Mouse (Mus musculus): Measurements from ENCODE around the gene Arpc3. TPM values are rescaled to one million over a fixed set of nuclear protein-coding genes. Genes with fewer than 3 reads are reported as not detected.

Gene Arpc3
- polyA plus RNA-seq, 1 experiment from 2014 or later, result 158 TPM

GRCm38 (mm10) chr5:122444492-122444891, 52.8 kb downstream of the Arpc3 start:
- no peak overlapping the region for H3K27ac ChIP-seq (ENCODE audit: low read depth, low read length)
- peaks cover 34% of the 10 kb centered on the region for H3K36me3 ChIP-seq (ENCODE audit: control insufficient read depth, insufficient read depth, low read length)
- no peaks in the 10 kb centered on the region for H3K27me3 ChIP-seq (replicated peaks; ENCODE audit: control insufficient read depth, insufficient read depth, low read length)
- no peak overlapping the region for H3K4me2 ChIP-seq (ENCODE audit: low read length)
- H3K4me1 ChIP-seq (ENCODE audit: control insufficient read depth, insufficient read depth, low read depth, low read length), result no peaks in the 10 kb centered on the region
- no peak for ATAC-seq
- H3K9me3 ChIP-seq (ENCODE audit: control insufficient read depth, low read length), result no peaks in the 10 kb centered on the region
- WGBS, result 94% methylated on average over 10 of the region's 10 CpGs
- no peak overlapping the region for H3K9ac ChIP-seq (ENCODE audit: low read depth, low read length)
- no peak overlapping the region for H3K4me3 ChIP-seq (ENCODE audit: low read length)

DNA sequence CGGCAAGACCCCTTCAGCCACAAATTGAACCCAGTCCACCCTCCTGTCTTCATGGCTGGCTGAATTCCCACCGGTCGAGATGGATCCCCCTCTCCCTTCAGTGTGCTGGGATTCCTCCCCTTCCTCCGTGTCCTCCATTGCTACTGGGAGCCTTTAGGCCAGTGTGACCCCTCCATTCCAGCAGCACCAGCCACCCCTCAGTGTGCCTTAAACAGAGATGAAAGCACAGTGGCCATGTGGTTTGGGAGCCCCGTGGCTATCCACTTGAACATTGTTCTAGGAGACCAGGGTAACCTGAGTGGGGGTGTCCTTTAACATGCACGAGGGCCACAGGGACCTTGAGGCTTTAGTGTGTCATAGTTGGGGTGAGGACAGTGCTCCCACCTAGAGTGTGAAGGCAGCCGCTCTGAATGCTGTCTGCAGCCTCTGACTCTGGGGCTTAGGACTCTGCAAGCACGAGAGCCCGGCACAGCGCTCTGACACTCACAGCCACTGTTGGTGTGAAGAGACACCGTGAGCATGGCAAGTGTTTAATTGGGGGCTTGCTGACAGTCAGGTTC, 53.5 kb downstream of the Arpc3 start:
- peaks cover 30% of the 10 kb centered on the region for H3K36me3 ChIP-seq (ENCODE audit: control insufficient read depth, insufficient read depth, low read length)
- WGBS, result 93% methylated on average over 11 of the region's 11 CpGs
- no peak overlapping the region for H3K9ac ChIP-seq (ENCODE audit: low read depth, low read length)
- H3K4me3 ChIP-seq (ENCODE audit: low read length), result no peak overlapping the region
- ATAC-seq, result no peak
- no peaks in the 10 kb centered on the region for H3K9me3 ChIP-seq (ENCODE audit: control insufficient read depth, low read length)
- H3K27me3 ChIP-seq (replicated peaks; ENCODE audit: control insufficient read depth, insufficient read depth, low read length), result no peaks in the 10 kb centered on the region
- H3K27ac ChIP-seq (ENCODE audit: low read depth, low read length), result no peak overlapping the region
- no peak overlapping the region for H3K4me2 ChIP-seq (ENCODE audit: low read length)
- no peaks in the 10 kb centered on the region for H3K4me1 ChIP-seq (ENCODE audit: control insufficient read depth, insufficient read depth, low read depth, low read length)

DNA sequence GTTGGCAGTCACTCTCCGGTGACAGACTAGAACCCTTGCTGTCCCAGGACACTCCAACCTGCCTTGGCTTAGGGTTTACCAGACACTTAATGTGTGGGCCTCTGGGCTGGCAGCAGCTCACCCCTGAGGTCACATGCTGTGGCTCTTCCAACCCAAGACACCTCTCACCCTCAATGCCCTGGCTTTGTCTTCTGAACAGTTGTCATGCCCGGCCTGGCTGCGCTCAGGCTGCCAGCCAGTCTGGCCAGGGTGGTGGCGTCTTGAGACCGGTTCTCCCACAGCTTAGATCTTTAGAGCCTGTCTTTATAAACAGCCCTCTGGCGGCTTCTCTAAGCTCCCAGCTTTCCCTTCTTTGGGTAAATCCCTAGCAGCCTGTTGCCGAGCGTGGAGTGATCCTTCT, 56.2 kb downstream of the Arpc3 start:
- 79% methylated on average over 8 of the region's 8 CpGs for WGBS
- H3K27ac ChIP-seq (ENCODE audit: low read depth, low read length), result no peak overlapping the region
- no peak overlapping the region for H3K9ac ChIP-seq (ENCODE audit: low read depth, low read length)
- no peaks in the 10 kb centered on the region for H3K4me1 ChIP-seq (ENCODE audit: control insufficient read depth, insufficient read depth, low read depth, low read length)
- no peaks in the 10 kb centered on the region for H3K9me3 ChIP-seq (ENCODE audit: control insufficient read depth, low read length)
- H3K36me3 ChIP-seq (ENCODE audit: control insufficient read depth, insufficient read depth, low read length), result peaks cover 18% of the 10 kb centered on the region
- no peaks in the 10 kb centered on the region for H3K27me3 ChIP-seq (replicated peaks; ENCODE audit: control insufficient read depth, insufficient read depth, low read length)
- peak; percentile 25; the same call in 1 of the 2 replicates for ATAC-seq
- no peak overlapping the region for H3K4me2 ChIP-seq (ENCODE audit: low read length)
- H3K4me3 ChIP-seq (ENCODE audit: low read length), result no peak overlapping the region

- Histone ChIP-seq H3K9ac (ENCODE audit: low read depth, low read length) (no peak overlapping the region), H3K4me1 (ENCODE audit: control insufficient read depth, insufficient read depth, low read depth, low read length) (no peaks in the 10 kb centered on the region), H3K36me3 (ENCODE audit: control insufficient read depth, insufficient read depth, low read length) (peaks cover 23% of the 10 kb centered on the region), H3K27ac (ENCODE audit: low read depth, low read length) (no peak overlapping the region), H3K4me2 (ENCODE audit: low read length) (no peak overlapping the region), H3K27me3 (replicated peaks; ENCODE audit: control insufficient read depth, insufficient read depth, low read length) (no peaks in the 10 kb centered on the region), H3K9me3 (ENCODE audit: control insufficient read depth, low read length) (no peaks in the 10 kb centered on the region), H3K4me3 (ENCODE audit: low read length) (no peak overlapping the region)
- no peak for ATAC-seq
- WGBS, result 73% methylated on average over 5 of the region's 5 CpGs
Observed at GRCm38 (mm10) chr5:122448869-122449268, 57.2 kb downstream of the Arpc3 start.

DNA sequence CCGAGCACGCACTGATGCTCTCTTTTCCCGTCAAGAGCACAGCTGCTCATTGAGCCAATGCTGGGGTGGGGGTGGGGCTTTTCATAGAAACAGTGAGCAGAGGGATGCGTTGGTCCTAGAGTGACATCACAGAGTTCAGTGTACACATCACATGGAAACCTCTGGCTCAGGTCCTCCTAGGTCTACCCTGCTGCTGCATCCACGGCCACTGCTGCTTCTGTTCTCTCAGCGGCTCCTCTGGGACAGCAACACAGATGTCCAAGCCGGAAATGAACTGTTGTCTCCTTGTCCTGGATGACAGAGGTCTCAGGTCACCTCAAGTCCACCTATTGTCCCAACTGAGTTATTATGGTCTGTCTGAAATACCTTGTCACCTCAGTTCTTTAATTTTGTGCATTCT, 58.3 kb downstream of the Arpc3 start:
- peaks cover 24% of the 10 kb centered on the region for H3K36me3 ChIP-seq (ENCODE audit: control insufficient read depth, insufficient read depth, low read length)
- H3K4me1 ChIP-seq (ENCODE audit: control insufficient read depth, insufficient read depth, low read depth, low read length), result no peaks in the 10 kb centered on the region
- no peak overlapping the region for H3K4me2 ChIP-seq (ENCODE audit: low read length)
- WGBS, result 35% methylated on average over 7 of the region's 7 CpGs
- no peak overlapping the region for H3K27ac ChIP-seq (ENCODE audit: low read depth, low read length)
- no peak overlapping the region for H3K9ac ChIP-seq (ENCODE audit: low read depth, low read length)
- H3K27me3 ChIP-seq (replicated peaks; ENCODE audit: control insufficient read depth, insufficient read depth, low read length), result no peaks in the 10 kb centered on the region
- no peaks in the 10 kb centered on the region for H3K9me3 ChIP-seq (ENCODE audit: control insufficient read depth, low read length)
- ATAC-seq, result no peak
- H3K4me3 ChIP-seq (ENCODE audit: low read length), result no peak overlapping the region

GRCm38 (mm10) chr5:122450913-122451317, 59.2 kb downstream of the Arpc3 start:
- Histone ChIP-seq H3K4me3 (ENCODE audit: low read length) (no peak overlapping the region), H3K27me3 (replicated peaks; ENCODE audit: control insufficient read depth, insufficient read depth, low read length) (no peaks in the 10 kb centered on the region), H3K9me3 (ENCODE audit: control insufficient read depth, low read length) (no peaks in the 10 kb centered on the region), H3K4me1 (ENCODE audit: control insufficient read depth, insufficient read depth, low read depth, low read length) (no peaks in the 10 kb centered on the region), H3K27ac (ENCODE audit: low read depth, low read length) (no peak overlapping the region), H3K4me2 (ENCODE audit: low read length) (no peak overlapping the region), H3K9ac (ENCODE audit: low read depth, low read length) (no peak overlapping the region), H3K36me3 (ENCODE audit: control insufficient read depth, insufficient read depth, low read length) (peaks cover 33% of the 10 kb centered on the region)
- 62% methylated on average over 5 of the region's 5 CpGs for WGBS
- no peak for ATAC-seq

GRCm38 (mm10) chr5:122451324-122451723, 59.6 kb downstream of the Arpc3 start:
- Histone ChIP-seq H3K9me3 (ENCODE audit: control insufficient read depth, low read length) (no peaks in the 10 kb centered on the region), H3K4me2 (ENCODE audit: low read length) (no peak overlapping the region), H3K4me1 (ENCODE audit: control insufficient read depth, insufficient read depth, low read depth, low read length) (no peaks in the 10 kb centered on the region), H3K9ac (ENCODE audit: low read depth, low read length) (no peak overlapping the region), H3K27me3 (replicated peaks; ENCODE audit: control insufficient read depth, insufficient read depth, low read length) (no peaks in the 10 kb centered on the region), H3K36me3 (ENCODE audit: control insufficient read depth, insufficient read depth, low read length) (peaks cover 33% of the 10 kb centered on the region), H3K4me3 (ENCODE audit: low read length) (no peak overlapping the region), H3K27ac (ENCODE audit: low read depth, low read length) (no peak overlapping the region)
- no peak for ATAC-seq
- WGBS, result 90% methylated on average over 5 of the region's 5 CpGs

- H3K27ac ChIP-seq (ENCODE audit: low read depth, low read length), result no peak overlapping the region
- H3K4me3 ChIP-seq (ENCODE audit: low read length), result no peak overlapping the region
- WGBS, result 76% methylated on average over 7 of the region's 7 CpGs
- peaks cover 35% of the 10 kb centered on the region for H3K36me3 ChIP-seq (ENCODE audit: control insufficient read depth, insufficient read depth, low read length)
- H3K9ac ChIP-seq (ENCODE audit: low read depth, low read length), result no peak overlapping the region
- ATAC-seq, result no peak
- no peaks in the 10 kb centered on the region for H3K4me1 ChIP-seq (ENCODE audit: control insufficient read depth, insufficient read depth, low read depth, low read length)
- H3K27me3 ChIP-seq (replicated peaks; ENCODE audit: control insufficient read depth, insufficient read depth, low read length), result no peaks in the 10 kb centered on the region
- no peak overlapping the region for H3K4me2 ChIP-seq (ENCODE audit: low read length)
- no peaks in the 10 kb centered on the region for H3K9me3 ChIP-seq (ENCODE audit: control insufficient read depth, low read length)
Observed at GRCm38 (mm10) chr5:122452194-122452593, 60.5 kb downstream of the Arpc3 start.

DNA sequence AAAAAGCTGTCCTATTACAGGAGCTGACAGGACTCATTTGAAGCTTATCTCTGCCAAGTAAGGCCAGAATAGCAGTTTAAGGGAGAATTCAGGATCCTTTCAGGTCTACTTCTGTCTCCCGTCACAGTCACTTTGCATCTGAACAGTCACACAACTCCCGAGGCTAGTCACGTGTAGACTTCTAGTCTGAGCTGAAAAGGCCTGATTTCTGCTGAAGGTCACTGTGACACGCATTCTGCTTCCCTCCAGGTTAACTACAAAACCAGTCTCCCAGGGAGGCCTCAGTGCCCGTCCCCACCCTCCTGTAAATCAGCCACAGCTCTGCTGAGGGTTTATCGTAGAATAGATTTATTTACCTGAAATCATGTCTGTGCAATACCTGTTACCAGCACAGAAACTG, 61.5 kb downstream of the Arpc3 start:
- H3K4me2 ChIP-seq (ENCODE audit: low read length), result no peak overlapping the region
- ATAC-seq, result no peak
- no peaks in the 10 kb centered on the region for H3K9me3 ChIP-seq (ENCODE audit: control insufficient read depth, low read length)
- no peaks in the 10 kb centered on the region for H3K27me3 ChIP-seq (replicated peaks; ENCODE audit: control insufficient read depth, insufficient read depth, low read length)
- 76% methylated on average over 6 of the region's 6 CpGs for WGBS
- no peak overlapping the region for H3K27ac ChIP-seq (ENCODE audit: low read depth, low read length)
- no peaks in the 10 kb centered on the region for H3K4me1 ChIP-seq (ENCODE audit: control insufficient read depth, insufficient read depth, low read depth, low read length)
- H3K4me3 ChIP-seq (ENCODE audit: low read length), result no peak overlapping the region
- H3K36me3 ChIP-seq (ENCODE audit: control insufficient read depth, insufficient read depth, low read length), result peaks cover 43% of the 10 kb centered on the region
- H3K9ac ChIP-seq (ENCODE audit: low read depth, low read length), result no peak overlapping the region

DNA sequence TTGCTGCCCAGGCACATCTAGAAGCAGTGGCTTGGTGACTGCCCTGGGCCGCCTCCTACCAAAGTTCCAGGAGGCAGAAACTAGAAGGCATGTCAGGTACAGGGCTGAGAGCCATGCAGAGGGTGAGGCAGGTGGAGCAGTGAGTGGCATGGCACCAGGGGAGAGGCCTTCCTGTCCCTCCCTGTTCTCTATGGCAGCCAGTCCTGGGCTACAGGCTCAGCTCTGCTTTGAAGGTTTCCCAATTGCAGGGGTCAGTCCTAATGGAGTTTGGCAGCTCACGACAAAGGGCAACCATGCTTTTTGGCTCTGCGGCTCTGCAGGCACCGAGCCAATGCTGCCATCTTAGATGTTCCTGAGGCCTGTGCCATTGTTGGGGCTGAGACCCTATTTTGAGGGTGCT, 62.8 kb downstream of the Arpc3 start:
- no peak overlapping the region for H3K9ac ChIP-seq (ENCODE audit: low read depth, low read length)
- WGBS, result 81% methylated on average over 4 of the region's 4 CpGs
- ATAC-seq, result no peak
- peaks cover 56% of the 10 kb centered on the region for H3K36me3 ChIP-seq (ENCODE audit: control insufficient read depth, insufficient read depth, low read length)
- H3K9me3 ChIP-seq (ENCODE audit: control insufficient read depth, low read length), result no peaks in the 10 kb centered on the region
- H3K4me2 ChIP-seq (ENCODE audit: low read length), result no peak overlapping the region
- H3K4me1 ChIP-seq (ENCODE audit: control insufficient read depth, insufficient read depth, low read depth, low read length), result no peaks in the 10 kb centered on the region
- no peak overlapping the region for H3K4me3 ChIP-seq (ENCODE audit: low read length)
- peak overlapping the region; percentile 32; the same call in 1 of the 2 replicates for H3K27ac ChIP-seq (ENCODE audit: low read depth, low read length)
- H3K27me3 ChIP-seq (replicated peaks; ENCODE audit: control insufficient read depth, insufficient read depth, low read length), result no peaks in the 10 kb centered on the region
